27 mouse cellular contexts compared by ENCODE assay signal in genomic region chr14:8026769-8027531, GRCm38 (mm10). TPM values are rescaled to one million over a fixed set of nuclear protein-coding genes. Genes with fewer than 3 reads are reported as not detected.
A peak's percentile ranks its signal among the peaks of the same experiment; 100 is the strongest.
DNase-seq lines count a peak whose midpoint lies in the region; ATAC-seq and TF ChIP-seq lines count a peak whose summit lies in the region.
"Had no signal": no experiment of that assay in that cellular context is flagged by ENCODE, and none has a peak within 500 bp of the region (broad histone marks: within the 10 kb centered on the region; RNA-seq: fewer than 3 reads in every experiment).

No protein-coding gene starts in this region.

- no peak for TF ChIP-seq POLR2A in MEL (IDR thresholded peaks at IDR 0.05; ENCODE audit: control insufficient read depth in 1 of 2, insufficient read depth in 1 of 2, low read depth in 1 of 2, low read length in 2 of 2, poor library complexity in 1 of 2)

- no peak for ATAC-seq in cerebellum, adult (ENCODE audit: insufficient number of reproducible peaks, low FRiP score, low TSS enrichment)
- peak; percentile 66 for ATAC-seq in frontal cortex, adult (ENCODE audit: low TSS enrichment)
- ATAC-seq: forebrain, postnatal 0 days; intestine, postnatal 0 days had no signal

- peak overlapping the region; percentile 71 for H3K27ac ChIP-seq in layer of hippocampus, adult 2 months
- H3K27ac ChIP-seq in MEL (ENCODE audit: control insufficient read depth, low read depth, low read length) = no peak overlapping the region
- H3K27ac ChIP-seq: embryonic facial prominence, embryonic 10.5 days; embryonic facial prominence, embryonic 15.5 days; forebrain, embryonic 12.5 days; heart, adult 2 months; hindbrain, embryonic 14.5 days; liver, embryonic 13.5 days; macrophage had no signal

- H3K79me2 ChIP-seq in MEL (ENCODE audit: control insufficient read depth, insufficient read depth, low read length, poor library complexity) = no peaks in the 10 kb centered on the region

- no peak for TF ChIP-seq EP300 in MEL (IDR thresholded peaks at IDR 0.05; ENCODE audit: low read depth in 1 of 2, low read length in 2 of 2)

- DNase-seq in cerebellum, adult 18-20 months = peak; percentile 39 to 55
- DNase-seq in frontal cortex, postnatal 14 days (ENCODE audit: low spot score in 2 of 2) = no peak
- DNase-seq in layer of hippocampus, adult 2 months (ENCODE audit: low spot score in 2 of 2) = no peak
- DNase-seq in layer of hippocampus, adult 9-10 months (ENCODE audit: low spot score) = no peak
- DNase-seq in MEL (ENCODE audit: low read depth, low spot score) = no peak
- DNase-seq in urinary bladder, postnatal 4 days (ENCODE audit: low spot score in 2 of 2) = no peak
- DNase-seq: adrenal gland, postnatal 14 days; forebrain, postnatal 0 days; gastrocnemius, postnatal 36 days; kidney, adult 9 months; kidney, postnatal 10 days; left cerebral cortex, postnatal 4 days; liver, embryonic 13.5 days; lung, adult 2 months; lung, postnatal 10 days; midbrain, embryonic 14.5 days; thymus, postnatal 14 days had no signal

- H3K9ac ChIP-seq in MEL (ENCODE audit: control insufficient read depth, low read depth, low read length, poor library complexity, severe bottlenecking) = no peak overlapping the region
- H3K9ac ChIP-seq: embryonic facial prominence, embryonic 15.5 days; forebrain, embryonic 12.5 days; forebrain, postnatal 0 days; hindbrain, embryonic 14.5 days; liver, embryonic 13.5 days had no signal

- TF ChIP-seq CTCF in layer of hippocampus, adult 2 months (conservative IDR thresholded peaks at IDR 0.05) = no peak
- TF ChIP-seq CTCF in MEL (IDR thresholded peaks at IDR 0.05 in 2 of 3, conservative IDR thresholded peaks at IDR 0.05 in 1 of 3; ENCODE audit: control insufficient read depth in 1 of 3, insufficient read depth in 1 of 3, low read depth in 2 of 3, low read length in 3 of 3, poor library complexity in 1 of 3, severe bottlenecking in 1 of 3) = no peak

- H3K4me3 ChIP-seq in layer of hippocampus, adult 2 months = no peak overlapping the region
- no peak overlapping the region for H3K4me3 ChIP-seq in MEL (ENCODE audit: control insufficient read depth in 1 of 2, insufficient read depth in 1 of 2, low read depth in 2 of 2, low read length in 2 of 2)
- H3K4me3 ChIP-seq: embryonic facial prominence, embryonic 10.5 days; embryonic facial prominence, embryonic 15.5 days; forebrain, embryonic 12.5 days; heart, adult 2 months; liver, embryonic 13.5 days had no signal

- no peaks in the 10 kb centered on the region for H3K4me1 ChIP-seq in MEL (ENCODE audit: control insufficient read depth in 1 of 2, insufficient read depth in 2 of 2, low read length in 2 of 2)
- H3K4me1 ChIP-seq: embryonic facial prominence, embryonic 15.5 days; liver, embryonic 13.5 days had no signal

- no peaks in the 10 kb centered on the region for H3K9me3 ChIP-seq in MEL (replicated peaks; ENCODE audit: insufficient read depth, low read length)
- H3K9me3 ChIP-seq: embryonic facial prominence, embryonic 10.5 days; embryonic facial prominence, embryonic 15.5 days; forebrain, embryonic 12.5 days; liver, embryonic 13.5 days had no signal

- no peak for TF ChIP-seq RAD21 in MEL (IDR thresholded peaks at IDR 0.05; ENCODE audit: low read depth, low read length)

- no peaks in the 10 kb centered on the region for H3K36me3 ChIP-seq in MEL (ENCODE audit: control insufficient read depth in 1 of 2, insufficient read depth in 2 of 2, low read length in 2 of 2)
- H3K36me3 ChIP-seq: embryonic facial prominence, embryonic 10.5 days; embryonic facial prominence, embryonic 15.5 days; liver, embryonic 13.5 days had no signal

- H3K27me3 ChIP-seq in MEL (ENCODE audit: control insufficient read depth in 1 of 2, insufficient read depth in 2 of 2, low read length in 2 of 2) = peaks cover 0 to 5% of the 10 kb centered on the region in 2 experiments; a peak in 2 of 4 replicates
- H3K27me3 ChIP-seq: embryonic facial prominence, embryonic 15.5 days; forebrain, embryonic 12.5 days; liver, embryonic 13.5 days had no signal

TF ChIP-seq in MEL, 35 proteins besides CTCF, POLR2A, EP300 and RAD21:
- TF ChIP-seq USF1 (IDR thresholded peaks at IDR 0.05; ENCODE audit: low read depth, low read length) = peak; percentile 64; the same call in 1 of the 2 replicates
- TF ChIP-seq GATA1 (IDR thresholded peaks at IDR 0.05; ENCODE audit: low read depth, low read length) = no peak
- TF ChIP-seq MEF2A (IDR thresholded peaks at IDR 0.05; ENCODE audit: extremely low read depth, insufficient replicate concordance, low read depth, low read length, poor library complexity, severe bottlenecking) = no peak
- no peak for TF ChIP-seq ZMIZ1 (IDR thresholded peaks at IDR 0.05; ENCODE audit: low read depth, low read length)
- TF ChIP-seq MYB (IDR thresholded peaks at IDR 0.05; ENCODE audit: low read depth, low read length) = no peak
- TF ChIP-seq MYC (IDR thresholded peaks at IDR 0.05; ENCODE audit: low read depth, low read length) = no peak
- TF ChIP-seq BHLHE40 (IDR thresholded peaks at IDR 0.05; ENCODE audit: borderline replicate concordance, low read depth, low read length) = peak; percentile 21; the same call in 1 of the 2 replicates
- TF ChIP-seq ZNF384 (IDR thresholded peaks at IDR 0.05; ENCODE audit: low read depth, low read length) = no peak
- no peak for TF ChIP-seq HCFC1 (IDR thresholded peaks at IDR 0.05; ENCODE audit: low read depth, low read length)

RNA-seq across cellular contexts. Expression of gene Abhd6, which starts 24.2 kb away (rescaled TPM):
- 10 to 100 TPM; 77.1 to 78.0 TPM for total RNA-seq in layer of hippocampus, adult 2 months (2021)
- total RNA-seq in MEL (2012; rRNA removed) = not detected in 2 replicates
- polyA plus RNA-seq in MEL (2012; ENCODE audit: insufficient read depth in 1 of 2, insufficient read length in 2 of 2, low read depth in 1 of 2, low replicate concordance in 2 of 2, missing spikeins in 1 of 2) = not detected

RNA-seq across cellular contexts. Expression of gene Dnase1l3, which starts 32.6 kb away (rescaled TPM):
- total RNA-seq in layer of hippocampus, adult 2 months (2021) = not detected
- not detected in 2 replicates for total RNA-seq in MEL (2012; rRNA removed)
- polyA plus RNA-seq in MEL (2012; ENCODE audit: insufficient read depth in 1 of 2, insufficient read length in 2 of 2, low read depth in 1 of 2, low replicate concordance in 2 of 2, missing spikeins in 1 of 2) = not detected
- total RNA-seq: forebrain, postnatal 0 days; gastrocnemius, postnatal 36 days; layer of hippocampus, postnatal 14 days had no signal
- polyA plus RNA-seq: forebrain, embryonic 12.5 days had no signal

RNA-seq across cellular contexts. Expression of gene Rpp14, which starts 53.2 kb away (rescaled TPM):
- 10 to 100 TPM; 30.5 to 31.7 TPM for total RNA-seq in layer of hippocampus, adult 2 months (2021)
- 31.5 and 41.2 TPM in 2 replicates for total RNA-seq in MEL (2012; rRNA removed)
- polyA plus RNA-seq in MEL (2012; ENCODE audit: insufficient read depth in 1 of 2, insufficient read length in 2 of 2, low read depth in 1 of 2, low replicate concordance in 2 of 2, missing spikeins in 1 of 2) = 10 to 100 TPM in 1 of 2 experiments, not detected in 1; 45.5 TPM

Comparison
In these comparisons a context has a peak if more than half of its experiments do, and no peak if none do; other contexts are left out.
1. DNase-seq: peak in cerebellum, adult 18-20 months (2 of 2); none in frontal cortex, postnatal 14 days (0 of 2), layer of hippocampus, adult 2 months (0 of 2), layer of hippocampus, adult 9-10 months (single experiment), MEL (single experiment) and urinary bladder, postnatal 4 days (0 of 2).
2. RNA of gene Abhd6, which starts 24.2 kb away (total RNA-seq): 77.1 to 78.0 TPM in layer of hippocampus, adult 2 months; not detected in MEL; every median in the first group is over 10 times any median in the second.